Mouse (Mus musculus) embryo, embryonic 11 days (tissue): ENCODE data around the gene Elf1.
A peak's percentile ranks its signal among the peaks of the same experiment; 100 is the strongest.
"Not testable (repeated sequence)": the region's sequence is repeated elsewhere in the genome, so short reads cannot be mapped to it uniquely, and the experiment has no call there.

Experiments used
- DNase-seq: peaks from one replicate; pipeline ENCODE4 v3.0.0-alpha.2; 2015

The Elf1 gene

DNA sequence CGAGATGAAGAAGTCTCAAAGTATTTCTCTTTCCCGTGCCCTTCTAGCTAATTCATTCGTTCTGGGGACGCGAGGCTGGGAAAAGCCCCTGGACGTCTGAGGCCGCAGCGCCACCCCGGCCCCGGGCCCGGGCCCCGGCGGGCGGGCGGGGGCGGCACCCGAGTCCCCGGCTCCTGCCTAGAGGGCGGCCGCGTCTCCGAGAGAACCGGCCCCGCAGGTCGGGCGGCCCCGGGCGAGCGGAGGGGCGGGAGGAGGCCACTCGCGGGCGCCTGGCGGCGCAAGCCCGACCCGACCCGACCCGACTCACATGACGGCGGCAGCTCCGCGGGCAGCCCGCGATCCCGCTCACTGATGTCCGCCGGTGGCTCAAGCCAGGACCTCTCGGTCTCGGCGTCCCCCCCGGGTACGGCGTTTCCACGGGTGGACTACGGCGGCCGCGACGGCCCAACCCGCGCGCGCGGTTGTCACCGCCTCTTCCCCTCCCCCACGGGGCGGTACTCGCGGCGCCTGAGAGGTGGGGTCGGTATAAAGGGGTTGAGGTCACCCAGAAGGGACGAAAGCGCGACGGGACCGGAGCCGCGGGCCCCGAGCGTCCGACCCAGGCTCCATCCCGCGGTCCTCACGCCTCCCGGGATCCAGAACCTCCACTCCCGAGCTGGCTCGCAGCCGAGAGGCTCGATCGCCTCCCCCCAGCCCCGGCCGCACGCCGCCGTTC lies at the start of gene Elf1:
Gene Elf1, plus strand, starts transcription at position 571 of the 715 bp plus-strand sequence.
- DNase-seq = peak; percentile 95

DNA sequence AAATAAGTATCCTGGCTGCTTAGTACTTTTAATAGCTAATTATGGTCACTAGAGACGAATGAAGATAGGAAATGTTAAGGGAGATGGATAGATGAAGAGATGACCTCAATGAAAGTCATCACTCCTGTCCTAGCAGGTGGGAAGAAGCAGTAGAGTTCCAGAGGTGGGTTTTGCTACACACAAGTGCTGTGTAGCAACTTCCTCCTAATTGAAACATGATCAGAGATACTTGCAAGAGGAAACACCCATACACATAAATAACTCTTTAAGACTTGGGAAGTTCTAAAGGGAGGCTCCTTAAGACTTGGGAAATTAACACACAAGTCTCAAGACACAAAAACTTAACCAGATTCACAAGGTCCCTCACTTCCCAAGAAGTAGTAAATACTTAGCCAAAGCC lies 46.9 kb upstream of the Elf1 start:
- no peak for DNase-seq

DNA sequence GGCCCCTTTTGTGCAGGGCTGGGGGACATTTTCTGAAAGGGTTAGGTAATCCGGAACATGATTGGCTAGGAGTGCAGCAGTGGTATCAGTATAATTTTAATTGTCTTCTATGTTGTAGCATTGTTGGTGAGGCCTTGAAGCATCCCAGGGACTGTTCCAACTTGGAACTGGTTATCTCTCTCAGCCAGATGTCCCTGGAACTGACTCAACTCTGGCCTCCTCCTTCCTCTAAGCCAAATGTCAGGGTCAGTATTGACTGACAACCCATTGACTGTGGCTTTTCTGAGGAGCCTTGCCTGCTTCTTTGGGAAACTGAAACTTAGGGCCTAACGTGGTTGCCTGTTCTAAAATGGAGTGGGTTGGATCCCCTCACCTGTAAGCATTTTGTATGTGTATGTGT lies 40.3 kb upstream of the Elf1 start:
- no peak for DNase-seq

DNA sequence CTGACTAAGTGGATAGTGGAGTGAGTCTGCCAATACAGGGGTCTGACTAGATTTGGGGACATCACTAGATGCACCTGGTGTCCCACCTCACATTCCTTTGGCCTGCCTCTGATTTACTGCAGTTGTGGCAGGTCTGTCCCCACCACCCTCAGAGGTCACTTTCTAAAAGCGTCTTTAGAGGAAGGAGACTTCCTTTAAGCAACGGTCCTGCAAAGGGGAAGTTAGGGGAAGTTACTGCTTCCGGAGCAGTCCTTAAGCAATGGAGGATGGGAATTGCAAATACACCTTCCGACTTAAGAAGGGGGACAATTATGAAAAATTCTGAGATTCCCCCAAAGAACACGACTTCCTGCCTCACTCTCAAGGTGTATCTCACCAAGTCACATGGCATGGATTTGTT lies 39.6 kb upstream of the Elf1 start:
- no peak for DNase-seq

DNA sequence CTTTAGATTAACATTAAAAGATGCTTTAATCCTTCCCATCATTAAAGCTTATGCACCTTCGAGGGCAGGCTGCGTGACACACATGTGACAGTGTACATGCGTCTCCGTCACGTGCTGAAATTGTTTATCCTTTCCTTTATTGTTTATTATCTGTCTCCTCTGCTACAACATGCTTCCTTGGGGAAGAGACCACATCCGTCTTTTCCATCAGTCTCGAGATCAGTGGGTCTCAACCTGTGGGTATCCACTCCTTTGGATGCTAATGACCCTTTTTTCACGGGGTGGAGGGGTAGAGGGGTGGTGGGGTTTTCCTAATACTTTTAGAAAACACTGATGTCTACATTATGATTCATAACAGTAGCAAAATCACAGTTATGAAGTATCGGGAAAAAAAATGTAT lies 36.4 kb upstream of the Elf1 start:
- no peak for DNase-seq

DNA sequence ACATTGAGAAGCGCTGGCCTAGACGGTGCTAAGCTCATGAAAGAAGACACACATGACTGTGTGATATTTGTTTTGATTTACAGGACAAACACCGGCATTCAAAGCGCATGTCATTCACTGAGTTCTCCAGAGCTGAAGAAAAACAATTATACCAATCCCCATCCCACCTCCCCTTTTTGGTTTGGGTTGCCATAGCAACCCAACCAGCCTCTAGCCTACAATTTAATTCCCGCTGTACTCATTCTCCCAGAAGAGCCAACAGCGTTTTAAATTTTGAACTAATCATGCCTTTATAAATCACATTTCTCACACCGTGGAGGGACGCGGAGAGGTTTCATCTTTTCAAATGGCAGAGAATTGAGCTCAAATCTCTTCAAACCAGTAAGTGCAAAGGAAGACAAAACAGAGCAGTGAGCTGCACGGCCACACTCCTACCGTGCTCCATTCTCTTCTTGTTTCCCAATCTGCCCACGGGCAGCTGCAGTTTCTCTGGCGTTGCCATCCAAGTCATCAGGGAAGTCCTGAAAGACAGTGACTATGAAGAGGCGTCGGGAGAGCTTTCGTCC lies 35.9 kb upstream of the Elf1 start:
- DNase-seq = peak; percentile 46

DNA sequence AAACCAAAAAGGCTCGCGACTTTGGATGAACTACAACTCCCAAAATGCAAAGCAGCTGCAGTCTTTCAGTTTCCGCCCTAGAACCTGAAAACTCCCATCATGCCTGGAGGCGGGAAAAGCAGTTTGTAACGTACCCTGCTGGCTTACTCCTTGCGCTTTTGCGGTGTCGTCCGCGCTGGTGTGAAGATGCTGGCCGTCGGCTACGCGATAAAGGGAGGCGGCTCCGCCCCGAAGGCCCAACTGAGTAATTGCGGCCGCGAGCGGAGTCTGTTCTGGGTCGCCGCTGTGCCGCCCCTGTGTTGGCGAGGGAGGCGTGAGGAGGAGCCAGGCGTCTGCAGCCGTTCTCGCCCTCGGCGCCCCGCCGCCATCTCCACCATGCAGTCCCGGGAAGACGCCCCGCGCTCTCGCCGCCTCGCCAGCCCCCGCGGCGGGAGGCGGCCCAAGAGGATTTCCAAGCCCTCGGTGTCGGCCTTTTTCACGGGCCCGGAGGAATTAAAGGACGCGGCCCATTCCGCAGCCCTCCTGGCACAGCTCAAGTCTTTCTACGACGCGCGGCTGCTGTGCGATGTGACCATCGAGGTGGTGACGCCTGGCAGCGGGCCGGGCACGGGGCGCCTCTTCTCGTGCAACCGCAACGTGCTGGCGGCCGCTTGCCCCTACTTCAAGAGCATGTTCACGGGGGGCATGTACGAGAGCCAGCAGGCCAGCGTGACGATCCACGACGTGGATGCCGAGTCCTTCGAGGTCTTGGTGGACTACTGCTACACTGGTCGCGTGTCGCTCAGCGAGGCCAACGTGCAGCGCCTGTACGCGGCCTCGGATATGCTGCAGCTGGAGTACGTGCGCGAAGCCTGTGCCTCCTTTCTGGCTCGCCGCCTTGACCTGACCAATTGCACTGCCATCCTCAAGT lies 29.1 kb upstream of the Elf1 start, which contains the start of gene Kbtbd6:
Gene Kbtbd6, plus strand, starts transcription at position 155 of the 910 bp plus-strand sequence.
- peak; percentile 95 for DNase-seq

DNA sequence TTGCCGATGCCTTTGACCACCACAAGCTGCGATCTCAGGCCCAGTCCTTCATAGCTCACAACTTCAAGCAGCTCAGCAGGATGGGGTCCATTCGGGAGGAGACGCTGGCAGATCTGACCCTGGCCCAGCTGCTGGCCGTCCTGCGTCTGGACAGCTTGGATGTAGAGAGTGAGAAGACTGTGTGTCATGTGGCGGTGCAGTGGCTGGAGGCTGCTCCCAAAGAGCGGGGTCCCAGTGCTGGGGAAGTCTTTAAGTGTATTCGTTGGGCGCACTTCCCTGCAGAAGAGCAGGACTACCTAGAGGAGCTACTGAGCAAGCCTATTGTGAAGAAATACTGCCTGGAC lies 28.4 kb upstream of the Elf1 start:
- DNase-seq = not testable (repeated sequence)

DNA sequence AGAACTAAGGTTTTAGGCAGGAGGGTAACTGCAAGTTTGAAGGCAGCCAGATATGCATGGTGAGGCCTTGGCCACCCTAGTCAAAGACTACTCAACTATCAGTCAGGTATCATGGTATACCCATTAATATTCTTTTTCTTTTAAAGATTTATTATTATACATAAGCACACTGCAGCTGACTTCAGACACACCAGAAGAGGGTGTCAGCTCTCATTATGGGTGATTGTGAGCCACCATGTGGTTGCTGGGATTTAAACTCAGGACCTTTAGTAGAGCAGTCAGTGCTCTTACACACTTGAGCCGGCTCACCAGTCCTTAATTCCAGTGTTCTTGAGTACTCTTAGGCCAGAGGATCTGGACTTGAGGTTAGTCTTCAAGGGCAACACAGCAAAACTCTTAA lies 20.6 kb upstream of the Elf1 start:
- DNase-seq = no peak

DNA sequence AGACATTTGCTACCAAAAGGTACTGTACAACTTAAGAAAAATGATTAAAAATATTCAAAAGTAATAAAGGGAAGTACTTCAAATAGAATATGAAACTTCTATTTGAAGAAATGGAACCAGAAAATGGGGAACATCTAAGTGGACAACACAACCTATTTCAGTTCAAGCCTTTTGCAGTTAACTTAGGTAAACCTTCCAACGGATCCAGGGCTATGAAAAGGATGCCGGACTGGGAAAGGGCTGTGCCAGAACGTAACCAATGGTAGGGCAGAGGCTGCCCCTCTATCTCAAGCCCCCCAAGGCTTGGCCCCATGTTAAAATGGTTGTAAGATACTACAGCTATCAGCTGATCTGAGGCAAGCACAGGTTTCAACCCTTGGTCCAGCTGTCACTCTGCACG lies 20.0 kb upstream of the Elf1 start:
- no peak for DNase-seq

DNA sequence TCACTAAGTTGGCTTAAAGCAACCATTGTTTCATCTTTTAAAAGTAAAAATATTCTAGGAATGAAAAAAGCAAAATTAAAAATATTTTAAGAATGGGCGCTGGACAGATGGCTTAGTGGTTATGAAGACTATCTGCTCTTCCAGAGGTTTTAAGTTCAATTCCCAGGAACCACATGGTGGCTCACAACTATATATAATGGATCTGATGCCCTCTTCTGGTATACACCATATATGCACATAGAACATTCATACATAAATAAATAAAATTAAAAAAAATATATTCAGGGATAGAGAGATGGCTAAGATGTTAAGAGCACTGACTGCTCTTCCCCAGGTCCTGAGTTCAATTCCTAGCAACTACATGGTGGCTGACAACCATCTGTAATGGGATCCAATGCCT lies 15.4 kb upstream of the Elf1 start:
- DNase-seq = no peak

DNA sequence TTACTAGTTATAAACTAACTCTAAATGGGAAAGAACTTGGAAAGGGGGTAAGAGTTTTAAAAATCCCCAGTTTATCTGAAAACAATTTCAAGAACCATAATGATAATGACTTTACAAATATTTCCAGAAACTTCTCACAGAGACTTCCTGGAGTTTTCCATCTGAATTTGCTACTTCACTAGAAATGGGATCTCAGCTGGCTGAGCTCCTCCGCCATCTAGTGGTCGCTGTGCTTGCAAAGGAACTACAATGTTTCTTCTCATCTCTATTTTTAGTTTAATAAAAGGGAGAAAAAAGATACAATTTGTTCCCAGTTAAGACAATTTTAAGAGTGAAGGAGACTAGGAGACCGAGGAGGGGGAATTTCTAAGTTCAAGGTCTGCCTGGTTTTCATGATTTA lies 13.4 kb upstream of the Elf1 start:
- DNase-seq = peak; percentile 79

DNA sequence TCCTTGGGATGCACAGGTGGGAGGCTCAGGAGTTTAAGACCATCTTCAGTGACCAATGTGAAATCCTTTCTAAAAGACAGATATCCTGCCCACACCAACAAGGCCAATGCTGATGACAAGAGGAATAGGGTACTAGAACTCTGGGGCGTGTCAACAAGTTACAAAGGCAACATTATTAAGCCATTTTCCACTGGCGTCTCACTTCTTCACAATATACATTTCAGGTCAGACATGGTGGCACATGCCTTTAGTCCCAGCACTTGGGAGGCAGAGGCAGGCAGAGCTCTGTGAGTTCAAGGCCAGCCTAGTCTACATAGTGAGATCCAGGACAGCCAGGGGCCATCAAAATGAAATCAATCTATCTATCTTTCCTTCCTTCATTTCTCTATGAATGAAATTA lies 7.6 kb upstream of the Elf1 start:
- DNase-seq = no peak

DNA sequence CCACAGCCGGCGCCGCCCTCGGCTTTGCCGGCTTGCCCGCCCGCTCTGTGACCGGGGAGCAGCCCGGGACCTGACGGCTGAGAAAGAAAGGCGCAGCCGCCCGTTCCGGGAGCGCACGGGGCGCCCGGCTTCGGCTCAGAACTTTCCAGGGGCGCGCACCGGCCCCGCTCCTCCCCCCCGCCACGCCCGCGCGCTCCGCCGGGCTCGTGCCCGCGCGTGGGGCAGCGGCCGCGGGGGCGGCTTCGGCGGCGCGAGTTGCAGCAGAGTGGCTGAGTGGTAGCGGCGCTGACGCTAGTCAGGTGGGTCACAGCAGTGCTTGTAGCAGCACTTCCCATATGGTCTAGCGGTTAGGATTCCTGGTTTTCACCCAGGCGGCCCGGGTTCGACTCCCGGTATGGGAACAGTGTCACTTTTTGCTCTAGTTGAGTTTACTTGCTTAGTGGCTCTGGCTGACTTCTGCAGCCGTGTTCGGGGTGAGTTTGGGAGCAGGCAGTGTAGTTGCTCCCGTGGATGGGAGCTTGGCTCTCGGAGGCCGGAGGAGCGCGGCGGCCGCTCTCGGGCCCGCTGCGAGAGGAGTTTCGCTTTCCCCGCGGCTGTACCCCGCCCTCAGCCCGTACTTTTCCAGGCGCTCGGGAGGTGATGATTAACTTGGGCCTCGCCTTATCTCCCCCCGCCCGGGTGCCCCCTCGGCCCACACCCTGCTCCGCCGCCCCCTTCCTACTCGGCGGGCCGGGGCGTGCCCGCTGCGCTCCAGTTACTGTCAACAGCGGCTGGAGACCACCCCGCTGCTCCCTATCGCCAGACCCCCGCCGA lies 551 bp downstream of the Elf1 start, which contains the start of gene Wbp4:
Gene Wbp4, minus strand, starts transcription at position 182 of the 813 bp plus-strand sequence.
- peak; percentile 91 for DNase-seq

DNA sequence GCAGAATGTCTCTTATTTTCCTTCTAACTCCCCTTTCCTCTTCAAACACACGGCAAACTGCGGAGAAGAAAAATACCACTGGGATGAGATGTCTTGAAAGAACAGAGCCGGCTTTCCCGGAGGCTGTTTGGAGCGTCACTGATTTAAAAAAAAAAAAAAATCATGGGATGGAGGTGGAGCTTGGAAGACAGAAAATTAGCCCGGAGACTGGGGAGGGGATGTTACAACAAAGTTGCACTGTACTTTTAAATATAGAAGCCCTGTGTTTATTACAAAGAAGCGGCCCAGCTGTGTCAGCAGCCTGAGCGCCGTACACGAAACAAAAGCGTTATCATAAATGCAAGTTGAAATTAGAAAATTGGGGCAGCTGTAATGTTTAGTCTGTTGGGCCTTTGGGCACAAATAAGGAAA lies 1.3 kb downstream of the Elf1 start:
- DNase-seq = peak; percentile 69

DNA sequence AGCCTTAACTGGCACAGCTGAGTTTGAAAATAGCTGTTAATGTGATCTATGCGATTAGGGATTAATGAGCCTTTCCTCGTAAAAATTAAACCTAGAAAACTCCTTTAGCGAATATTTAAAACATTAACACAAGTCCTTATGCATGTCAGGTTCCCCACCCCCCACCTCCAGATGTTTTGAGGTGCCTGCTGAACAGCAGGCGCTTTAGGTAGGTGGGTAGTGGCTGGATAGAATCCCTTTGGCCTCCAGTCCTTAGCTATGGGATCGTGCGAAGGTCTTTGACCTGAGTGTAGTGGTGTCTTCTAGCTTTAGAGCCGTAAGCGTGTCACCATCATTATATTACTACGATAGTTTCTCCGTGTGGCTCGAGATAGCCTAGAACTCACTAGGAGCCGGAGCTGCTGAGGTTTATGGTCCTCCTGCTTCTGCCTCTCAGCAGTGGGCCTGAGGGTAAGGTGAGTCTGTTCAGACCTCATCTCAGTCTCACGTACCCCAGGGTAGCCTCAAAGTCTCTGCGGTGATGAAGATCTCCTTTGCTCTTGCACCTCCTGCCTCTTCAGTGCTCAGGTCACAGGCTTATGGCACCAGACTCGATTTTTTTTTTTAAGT lies 1.9 kb downstream of the Elf1 start:
- peak; percentile 43 for DNase-seq

DNA sequence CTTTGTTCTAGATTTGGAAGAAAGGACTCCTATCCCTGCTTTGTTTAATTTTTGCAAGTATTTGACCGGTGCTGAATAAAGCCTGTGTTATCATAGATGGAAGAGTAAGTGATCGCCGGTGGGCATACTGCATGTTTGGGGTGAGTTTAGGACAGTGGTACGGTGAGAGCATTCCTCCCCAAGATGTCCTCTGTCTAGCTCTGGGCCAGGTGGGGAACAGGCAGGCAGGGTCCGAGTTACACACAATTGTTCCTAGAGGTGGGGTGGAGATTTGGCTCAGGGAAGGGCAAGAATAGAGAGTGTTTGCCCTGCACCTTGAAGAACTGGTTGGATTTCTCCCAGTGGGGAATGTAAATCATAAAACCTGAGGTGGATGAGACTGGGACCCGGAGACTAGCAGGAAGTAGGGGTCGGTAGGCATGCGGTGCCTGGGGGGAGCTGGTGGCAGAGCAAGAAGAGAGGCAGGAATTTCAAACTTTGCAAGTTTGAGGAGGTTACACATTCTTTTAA lies 2.7 kb downstream of the Elf1 start:
- DNase-seq = no peak

DNA sequence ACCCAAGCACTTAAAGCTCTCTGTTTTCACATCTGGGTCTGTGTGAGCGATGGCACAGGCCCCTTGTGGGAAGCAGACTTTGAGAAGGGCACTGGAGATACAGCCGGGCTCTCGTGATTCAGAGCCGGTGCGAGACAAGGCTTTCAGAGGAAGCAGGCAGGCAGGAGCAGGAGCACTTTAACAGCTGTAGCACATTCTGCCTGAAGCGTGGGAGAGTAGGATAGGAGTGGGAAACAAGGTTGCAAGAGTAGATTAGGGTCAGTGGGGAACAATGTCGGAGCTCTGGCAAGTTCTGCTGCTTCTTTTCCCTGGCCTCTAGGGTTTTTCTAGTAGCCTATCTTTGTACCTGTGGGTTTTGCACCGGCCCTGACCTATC lies 5.6 kb downstream of the Elf1 start:
- DNase-seq = peak; percentile 27

DNA sequence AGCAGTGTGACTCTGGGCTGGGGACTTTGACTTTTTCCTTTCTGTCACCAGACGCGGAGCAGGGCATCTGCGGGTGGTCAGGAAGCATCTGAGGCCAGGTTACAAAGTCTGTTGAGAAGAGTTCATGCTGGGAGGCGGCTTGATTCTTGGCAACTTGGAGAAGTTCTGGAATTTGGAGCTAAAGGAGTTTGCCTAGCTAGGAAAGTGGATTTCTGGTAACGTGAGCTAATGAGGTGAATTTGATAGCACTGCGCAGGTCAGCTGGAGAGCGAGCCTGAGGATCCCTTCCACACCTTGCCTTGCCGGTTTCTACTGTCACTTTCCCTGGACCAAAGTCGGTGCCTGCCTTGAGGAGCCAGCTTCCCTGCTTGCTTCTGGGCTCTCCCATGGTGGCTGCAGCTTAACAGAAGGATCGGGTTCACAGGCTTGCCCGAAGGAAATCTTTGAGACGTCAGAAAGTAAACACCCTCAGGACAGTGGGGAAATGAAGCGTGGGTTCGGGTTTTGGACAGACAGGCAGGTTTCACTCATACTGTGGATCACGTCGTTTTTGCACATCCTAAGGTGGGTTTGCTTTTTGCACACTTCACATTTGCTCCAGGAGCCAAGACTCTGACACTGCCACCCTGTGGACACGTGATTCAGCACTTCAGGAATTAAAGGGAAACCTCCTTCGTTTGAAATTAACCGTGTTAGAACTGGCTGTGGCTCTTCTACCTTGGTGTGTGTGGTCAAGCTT lies 6.2 kb downstream of the Elf1 start:
- DNase-seq = peak; percentile 64

DNA sequence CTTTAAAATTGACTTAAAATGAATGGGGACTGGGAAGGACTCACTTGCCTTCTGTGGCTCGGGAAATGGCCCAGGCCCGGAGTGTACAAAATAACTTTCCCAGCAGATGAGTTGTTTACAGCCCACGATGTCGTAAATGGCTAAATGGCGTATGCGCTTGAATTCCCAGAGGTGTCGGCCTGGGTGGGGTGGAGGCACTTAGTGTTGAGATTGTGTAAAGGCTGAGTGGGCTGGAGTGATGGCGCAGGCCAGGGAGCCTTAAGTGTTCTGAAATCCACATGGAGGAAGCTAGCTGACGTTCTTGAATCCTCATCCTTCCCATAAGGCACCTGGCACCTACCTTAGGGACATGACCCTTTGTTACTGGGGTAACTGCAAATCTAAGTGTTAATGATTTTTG lies 7.5 kb downstream of the Elf1 start:
- no peak for DNase-seq

DNA sequence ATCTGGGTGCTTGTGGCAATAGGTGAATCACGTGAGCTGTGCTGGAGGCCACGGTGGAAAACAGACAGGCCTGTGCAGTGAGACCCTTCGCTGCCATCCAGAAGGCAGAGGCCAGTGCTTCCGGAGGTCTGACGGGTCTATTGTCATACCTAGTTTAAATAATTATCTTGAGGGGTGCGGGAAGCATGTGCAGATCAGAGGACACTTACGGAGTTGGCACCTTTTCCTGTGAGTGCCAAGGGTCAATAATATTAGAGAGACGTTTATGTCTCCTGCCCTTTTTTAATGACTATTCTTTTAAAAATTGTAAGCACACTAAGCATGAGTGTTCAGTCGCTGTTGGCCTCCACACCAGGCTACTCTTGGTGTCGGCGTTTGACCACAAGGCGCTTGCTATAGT lies 8.2 kb downstream of the Elf1 start:
- DNase-seq = no peak

DNA sequence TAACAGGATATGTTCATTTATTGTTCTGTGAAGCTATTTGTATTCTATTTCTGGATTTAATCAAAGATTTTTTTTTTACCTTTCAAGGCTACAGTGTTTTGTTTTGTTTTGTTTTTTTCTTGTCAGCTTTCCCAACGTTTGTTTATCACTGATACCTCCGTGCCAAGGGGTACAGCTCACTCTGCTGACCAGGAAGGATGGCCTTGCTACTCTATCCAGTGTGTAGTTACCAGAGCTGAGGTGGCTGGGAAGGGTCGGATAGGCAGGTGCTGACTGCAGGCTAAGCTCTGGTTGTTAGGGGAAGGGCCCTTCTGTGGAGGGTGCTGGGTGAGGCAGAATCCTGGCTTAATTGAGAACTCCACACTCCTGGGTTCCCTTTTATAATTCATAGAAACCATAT lies 9.3 kb downstream of the Elf1 start:
- no peak for DNase-seq
